Mouse (Mus musculus): ENCODE results near the gene Ccdc42. TPM values are rescaled to one million over a fixed set of nuclear protein-coding genes. Genes with fewer than 3 reads are reported as not detected.

Ccdc42 gene
- polyA plus RNA-seq, 1 experiment from 2014 or later: not detected

- no peaks in the 10 kb centered on the region for H3K4me1 ChIP-seq (ENCODE audit: control insufficient read depth, insufficient read depth, low read length)
- WGBS: 10% methylated on average over 37 of the region's 37 CpGs
- peak within 1 kb of the TSS; percentile 74 for H3K9ac ChIP-seq (ENCODE audit: low read depth, low read length)
- H3K36me3 ChIP-seq (ENCODE audit: control insufficient read depth, insufficient read depth, low read length): no peaks in the 10 kb centered on the region
- no peak within 1 kb of the TSS for H3K27ac ChIP-seq (ENCODE audit: low read length)
- H3K4me2 ChIP-seq (ENCODE audit: low read depth, low read length): peak within 1 kb of the TSS; percentile 48
- H3K4me3 ChIP-seq (ENCODE audit: low read length): peak within 1 kb of the TSS; percentile 52
- H3K27me3 ChIP-seq (replicated peaks; ENCODE audit: control insufficient read depth, insufficient read depth, low read length): no peaks in the 10 kb centered on the region
- no peaks in the 10 kb centered on the region for H3K9me3 ChIP-seq (ENCODE audit: control insufficient read depth, low read length)
- peak; percentile 92 for ATAC-seq
These were observed 30.8 kb upstream of the Ccdc42 start, which contains the start of gene Mfsd6l for GRCm38 (mm10) chr11:68555918-68556584. TSS of gene Mfsd6l (plus strand) at chr11:68556186.

GRCm38 (mm10) chr11:68559546-68559945 is 27.3 kb upstream of the Ccdc42 start:
- no peak for ATAC-seq
- H3K9ac ChIP-seq (ENCODE audit: low read depth, low read length): no peak overlapping the region
- no peak overlapping the region for H3K27ac ChIP-seq (ENCODE audit: low read length)
- H3K4me2 ChIP-seq (ENCODE audit: low read depth, low read length): no peak overlapping the region
- 48% methylated on average over 1 of the region's 1 CpGs for WGBS
- H3K9me3 ChIP-seq (ENCODE audit: control insufficient read depth, low read length): no peaks in the 10 kb centered on the region
- H3K4me3 ChIP-seq (ENCODE audit: low read length): no peak overlapping the region
- H3K36me3 ChIP-seq (ENCODE audit: control insufficient read depth, insufficient read depth, low read length): no peaks in the 10 kb centered on the region
- H3K4me1 ChIP-seq (ENCODE audit: control insufficient read depth, insufficient read depth, low read length): 0 out of 2 replicates have a peak, but pooled peaks cover 2% of the 10 kb centered on the region
- H3K27me3 ChIP-seq (replicated peaks; ENCODE audit: control insufficient read depth, insufficient read depth, low read length): no peaks in the 10 kb centered on the region

DNA sequence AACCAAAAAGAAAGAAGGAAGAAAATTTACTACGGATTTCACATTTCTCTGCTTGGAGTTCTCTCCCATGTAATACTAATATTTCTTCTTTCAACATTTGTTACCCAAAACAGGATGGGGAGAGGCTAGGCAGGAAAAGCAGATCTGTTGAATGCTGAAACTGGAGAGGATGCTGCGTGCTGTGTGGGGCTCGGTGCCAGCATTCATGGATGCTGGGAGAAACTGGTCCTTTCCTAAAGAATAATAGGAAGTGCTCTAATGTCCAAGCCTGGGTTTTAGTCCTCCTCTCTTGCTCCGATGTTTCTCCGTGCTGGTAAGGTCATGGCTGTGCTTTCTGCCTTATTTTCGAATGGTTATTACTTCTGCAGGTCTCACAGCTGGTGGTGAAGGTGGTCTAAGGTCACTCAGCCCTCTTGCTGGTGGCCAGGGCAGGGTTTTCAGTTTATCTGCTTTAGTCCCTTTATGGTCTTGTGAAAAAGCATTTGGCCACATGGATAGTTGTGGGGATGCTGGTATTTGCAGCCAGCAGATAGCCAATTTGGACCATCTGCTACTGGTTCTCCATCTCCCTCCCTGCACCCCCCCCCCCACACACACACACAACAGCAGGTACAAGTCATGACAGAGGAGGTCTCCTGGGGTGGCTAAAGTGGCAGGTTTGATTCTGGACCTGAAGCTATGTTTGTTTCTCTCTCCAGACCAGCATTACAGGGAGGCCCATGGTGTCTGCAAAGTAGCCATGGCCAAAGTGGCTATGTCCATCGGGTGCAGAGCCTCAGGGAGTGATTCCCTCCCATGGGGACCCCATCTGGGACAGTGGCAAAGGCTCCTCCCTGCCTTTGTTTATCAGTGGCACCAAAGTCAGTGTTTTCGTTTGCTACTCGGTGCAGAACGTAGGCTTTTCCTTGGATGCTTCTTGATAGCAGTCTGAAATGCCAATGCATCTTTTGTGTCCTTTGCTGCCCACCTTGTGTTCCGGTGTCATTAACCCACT is 24.6 kb upstream of the Ccdc42 start:
- Histone ChIP-seq H3K36me3 (ENCODE audit: control insufficient read depth, insufficient read depth, low read length) (no peaks in the 10 kb centered on the region), H3K9me3 (ENCODE audit: control insufficient read depth, low read length) (no peaks in the 10 kb centered on the region), H3K27me3 (replicated peaks; ENCODE audit: control insufficient read depth, insufficient read depth, low read length) (no peaks in the 10 kb centered on the region), H3K4me2 (ENCODE audit: low read depth, low read length) (no peak overlapping the region), H3K4me1 (ENCODE audit: control insufficient read depth, insufficient read depth, low read length) (0 out of 2 replicates have a peak, but pooled peaks cover 2% of the 10 kb centered on the region), H3K9ac (ENCODE audit: low read depth, low read length) (no peak overlapping the region), H3K4me3 (ENCODE audit: low read length) (no peak overlapping the region), H3K27ac (ENCODE audit: low read length) (no peak overlapping the region)
- WGBS: 79% methylated on average over 11 of the region's 11 CpGs
- no peak for ATAC-seq

- Histone ChIP-seq H3K4me3 (ENCODE audit: low read length) (no peak overlapping the region), H3K27me3 (replicated peaks; ENCODE audit: control insufficient read depth, insufficient read depth, low read length) (no peaks in the 10 kb centered on the region), H3K9me3 (ENCODE audit: control insufficient read depth, low read length) (no peaks in the 10 kb centered on the region), H3K27ac (ENCODE audit: low read length) (peak overlapping the region; percentile 70), H3K4me2 (ENCODE audit: low read depth, low read length) (no peak overlapping the region), H3K4me1 (ENCODE audit: control insufficient read depth, insufficient read depth, low read length) (0 out of 2 replicates have a peak, but pooled peaks cover 2% of the 10 kb centered on the region), H3K9ac (ENCODE audit: low read depth, low read length) (no peak overlapping the region), H3K36me3 (ENCODE audit: control insufficient read depth, insufficient read depth, low read length) (no peaks in the 10 kb centered on the region)
- 58% methylated on average over 13 of the region's 13 CpGs for WGBS
- ATAC-seq: peak; percentile 60
These were observed 22.3 kb upstream of the Ccdc42 start for GRCm38 (mm10) chr11:68564356-68565031.

- Histone ChIP-seq H3K27me3 (replicated peaks; ENCODE audit: control insufficient read depth, insufficient read depth, low read length) (no peaks in the 10 kb centered on the region), H3K36me3 (ENCODE audit: control insufficient read depth, insufficient read depth, low read length) (no peaks in the 10 kb centered on the region), H3K4me2 (ENCODE audit: low read depth, low read length) (0 out of 2 replicates have a peak overlapping the region, but pooled peaks have one; percentile 13), H3K4me3 (ENCODE audit: low read length) (no peak overlapping the region), H3K9me3 (ENCODE audit: control insufficient read depth, low read length) (no peaks in the 10 kb centered on the region), H3K4me1 (ENCODE audit: control insufficient read depth, insufficient read depth, low read length) (0 out of 2 replicates have a peak, but pooled peaks cover 2% of the 10 kb centered on the region), H3K27ac (ENCODE audit: low read length) (peak overlapping the region; percentile 70; the same call in 1 of the 2 replicates), H3K9ac (ENCODE audit: low read depth, low read length) (no peak overlapping the region)
- ATAC-seq: peak; percentile 90
- WGBS: 56% methylated on average over 3 of the region's 3 CpGs
These were observed 21.8 kb upstream of the Ccdc42 start for GRCm38 (mm10) chr11:68565032-68565429.

DNA sequence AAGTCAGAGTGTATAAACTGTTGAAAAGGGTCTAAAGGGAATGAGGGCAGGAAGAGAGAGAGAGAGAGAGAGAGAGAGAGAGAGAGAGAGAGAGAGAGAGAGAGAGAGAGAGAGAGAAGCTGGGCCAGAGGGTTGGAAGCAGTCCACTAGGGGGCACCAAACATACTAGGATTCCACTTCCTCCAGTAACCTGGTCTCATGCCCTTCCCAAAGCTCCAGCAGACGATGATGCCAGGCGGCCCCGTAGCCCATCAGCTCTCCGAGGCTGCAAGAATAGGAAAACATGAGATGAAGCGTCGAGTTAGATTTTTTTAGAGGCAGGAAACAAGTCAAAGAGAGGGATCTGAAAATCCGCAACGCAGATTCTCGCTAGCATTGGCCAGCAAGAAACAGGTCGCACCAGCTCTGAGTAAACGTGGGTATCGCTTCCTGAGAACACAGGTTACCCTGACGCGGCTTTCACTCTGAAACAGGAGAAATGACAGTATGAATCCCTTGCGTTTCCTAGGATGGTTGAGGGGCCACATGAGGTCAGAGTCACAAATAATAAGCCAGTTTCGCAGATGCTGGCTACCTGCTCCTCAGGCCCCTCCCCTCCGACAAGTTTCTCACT is 20.3 kb upstream of the Ccdc42 start:
- H3K4me3 ChIP-seq (ENCODE audit: low read length): peak overlapping the region; percentile 35
- WGBS: 17% methylated on average over 17 of the region's 17 CpGs

GRCm38 (mm10) chr11:68570861-68571260 is 16.0 kb upstream of the Ccdc42 start:
- no peak overlapping the region for H3K4me2 ChIP-seq (ENCODE audit: low read depth, low read length)
- peaks cover 6% of the 10 kb centered on the region for H3K4me1 ChIP-seq (ENCODE audit: control insufficient read depth, insufficient read depth, low read length)
- no peak overlapping the region for H3K27ac ChIP-seq (ENCODE audit: low read length)
- ATAC-seq: no peak
- no peak overlapping the region for H3K4me3 ChIP-seq (ENCODE audit: low read length)
- 76% methylated on average over 5 of the region's 5 CpGs for WGBS
- H3K36me3 ChIP-seq (ENCODE audit: control insufficient read depth, insufficient read depth, low read length): no peaks in the 10 kb centered on the region
- no peaks in the 10 kb centered on the region for H3K27me3 ChIP-seq (replicated peaks; ENCODE audit: control insufficient read depth, insufficient read depth, low read length)
- no peak overlapping the region for H3K9ac ChIP-seq (ENCODE audit: low read depth, low read length)
- no peaks in the 10 kb centered on the region for H3K9me3 ChIP-seq (ENCODE audit: control insufficient read depth, low read length)

More for the DNA sequence above, 20.3 kb upstream of the Ccdc42 start:
- H3K27ac ChIP-seq (ENCODE audit: low read length): no peak overlapping the region
- H3K4me1 ChIP-seq (ENCODE audit: control insufficient read depth, insufficient read depth, low read length): peaks cover 8% of the 10 kb centered on the region
- ATAC-seq: 0 out of 2 replicates have a peak, but pooled peaks have one; percentile 50
- H3K27me3 ChIP-seq (replicated peaks; ENCODE audit: control insufficient read depth, insufficient read depth, low read length): no peaks in the 10 kb centered on the region
- no peaks in the 10 kb centered on the region for H3K36me3 ChIP-seq (ENCODE audit: control insufficient read depth, insufficient read depth, low read length)
- H3K9ac ChIP-seq (ENCODE audit: low read depth, low read length): 0 out of 2 replicates have a peak overlapping the region, but pooled peaks have one; percentile 20
- no peaks in the 10 kb centered on the region for H3K9me3 ChIP-seq (ENCODE audit: control insufficient read depth, low read length)
- peak overlapping the region; percentile 75 for H3K4me2 ChIP-seq (ENCODE audit: low read depth, low read length)

- Histone ChIP-seq H3K4me2 (ENCODE audit: low read depth, low read length) (no peak overlapping the region), H3K9ac (ENCODE audit: low read depth, low read length) (no peak overlapping the region), H3K36me3 (ENCODE audit: control insufficient read depth, insufficient read depth, low read length) (no peaks in the 10 kb centered on the region), H3K27ac (ENCODE audit: low read length) (no peak overlapping the region), H3K27me3 (replicated peaks; ENCODE audit: control insufficient read depth, insufficient read depth, low read length) (no peaks in the 10 kb centered on the region), H3K9me3 (ENCODE audit: control insufficient read depth, low read length) (no peaks in the 10 kb centered on the region), H3K4me3 (ENCODE audit: low read length) (no peak overlapping the region), H3K4me1 (ENCODE audit: control insufficient read depth, insufficient read depth, low read length) (no peaks in the 10 kb centered on the region)
- 79% methylated on average over 1 of the region's 1 CpGs for WGBS
- ATAC-seq: no peak
These were observed 9.7 kb upstream of the Ccdc42 start for GRCm38 (mm10) chr11:68577076-68577475.

Data from intestine, embryonic 16.5 days (tissue).